Mouse (Mus musculus) embryonic facial prominence, embryonic 12.5 days (tissue): ENCODE measurements around the gene Cercam. TPM values are rescaled to one million over a fixed set of nuclear protein-coding genes. Genes with fewer than 3 reads are reported as not detected.

Experiments
- ATAC-seq: fragments of 200-750 bp; cut with Nextera tagmentation; 2 replicates; pipeline ENCODE4 v1.8.0; 2017; ENCODE audit not compliant: insufficient number of reproducible peaks, insufficient read depth, low FRiP score, low TSS enrichment
- H3K27ac ChIP-seq: fragments of 300-500 bp; sonication (generic); 2 replicates; pipeline ENCODE4 v1.5.1; 2016; ENCODE audit warnings: mild to moderate bottlenecking
- H3K27me3 ChIP-seq: fragments of 300-500 bp; sonication (generic); 2 replicates; pipeline ENCODE4 v1.6.1; 2016; ENCODE audit warnings: mild to moderate bottlenecking, moderate library complexity
- H3K36me3 ChIP-seq: fragments of 300-500 bp; sonication (generic); 2 replicates; pipeline ENCODE4 v1.6.1; 2016; ENCODE audit warnings: mild to moderate bottlenecking
- H3K4me1 ChIP-seq: fragments of 300-500 bp; sonication (generic); 2 replicates; pipeline ENCODE4 v1.6.1; 2016
- H3K4me2 ChIP-seq: fragments of 300-500 bp; sonication (generic); replicated peaks from 2 replicates; pipeline ENCODE4 v1.6.1; 2016; ENCODE audit warnings: mild to moderate bottlenecking, moderate library complexity
- H3K4me3 ChIP-seq: fragments of 300-500 bp; sonication (generic); 2 replicates; pipeline ENCODE4 v1.5.1; 2016; ENCODE audit warnings: mild to moderate bottlenecking
- H3K9ac ChIP-seq: fragments of 300-500 bp; sonication (generic); 2 replicates; pipeline ENCODE4 v1.6.1; 2016; ENCODE audit warnings: mild to moderate bottlenecking, moderate library complexity
- H3K9me3 ChIP-seq: fragments of 300-500 bp; sonication (generic); 2 replicates; pipeline ENCODE4 v1.6.1; 2016; ENCODE audit warnings: mild to moderate bottlenecking, moderate library complexity
- WGBS: fragments of 180-500 bp; shearing (Covaris S2); methylation state at CpG from one replicate; pipeline ENCODE4 v1.1.7; 2016; 5-methylcytosine and 5-hydroxymethylcytosine counted together
- microRNA-seq: library from miRNA; unstranded; fragments of <30 nt; microRNA quantifications from one replicate; pipeline ENCODE4, GENCODE M21; 2017
- polyA plus RNA-seq: library from polyadenylated mRNA; unstranded; fragments of >200 nt; fragmentation: Nextera tagmentation; extraction: Ambion mirVana; gene quantifications from 2 replicates; pipeline ENCODE4 v1.2.1, GENCODE M21; 2016

Cercam gene
- polyA plus RNA-seq, 1 experiment from 2014 or later, result 16.4 TPM

DNA sequence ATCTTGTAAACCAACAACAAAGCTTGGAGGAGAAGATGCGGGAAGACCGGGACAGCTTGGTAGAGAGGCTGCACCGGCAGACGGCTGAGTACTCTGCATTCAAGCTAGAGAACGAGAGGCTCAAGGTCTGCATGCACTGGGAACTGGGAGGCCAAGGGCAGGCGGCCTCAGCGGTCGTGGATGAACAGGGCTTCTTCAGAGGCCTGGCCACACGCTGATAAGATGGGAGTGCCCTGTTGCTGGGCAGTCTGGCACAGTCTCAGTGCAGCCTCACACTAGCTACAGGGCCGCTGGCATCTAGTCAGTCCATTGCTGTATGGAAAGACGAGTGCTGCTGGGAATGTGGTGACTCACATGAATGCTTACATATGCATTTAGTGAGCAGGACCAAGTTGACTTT is 48.7 kb downstream of the Cercam start:
- 92% methylated on average over 11 of the region's 11 CpGs for WGBS
- peaks cover 88% of the 10 kb centered on the region for H3K36me3 ChIP-seq
- no peak for ATAC-seq

GRCm38 (mm10) chr2:29922011-29922410 is 53.0 kb downstream of the Cercam start:
- ATAC-seq, result no peak
- Histone ChIP-seq H3K27me3 (no peaks in the 10 kb centered on the region), H3K36me3 (peaks cover 88% of the 10 kb centered on the region), H3K4me2 (no peak overlapping the region), H3K9me3 (no peaks in the 10 kb centered on the region), H3K27ac (no peak overlapping the region), H3K9ac (no peak overlapping the region), H3K4me3 (no peak overlapping the region), H3K4me1 (no peaks in the 10 kb centered on the region)
- WGBS, result 67% methylated on average over 11 of the region's 11 CpGs

More for the DNA sequence above, 48.7 kb downstream of the Cercam start:
- Histone ChIP-seq H3K27me3 (no peaks in the 10 kb centered on the region), H3K4me3 (no peak overlapping the region), H3K27ac (no peak overlapping the region), H3K9me3 (no peaks in the 10 kb centered on the region), H3K4me2 (no peak overlapping the region), H3K9ac (no peak overlapping the region), H3K4me1 (no peaks in the 10 kb centered on the region)

- Histone ChIP-seq H3K4me2 (no peak overlapping the region), H3K36me3 (peaks cover 92% of the 10 kb centered on the region), H3K4me3 (no peak overlapping the region), H3K27ac (no peak overlapping the region), H3K4me1 (no peaks in the 10 kb centered on the region), H3K27me3 (no peaks in the 10 kb centered on the region), H3K9ac (no peak overlapping the region), H3K9me3 (no peaks in the 10 kb centered on the region)
- ATAC-seq, result no peak
- 88% methylated on average over 5 of the region's 5 CpGs for WGBS
Measured at GRCm38 (mm10) chr2:29926542-29926941, 57.6 kb downstream of the Cercam start.

- no peak overlapping the region for H3K4me2 ChIP-seq
- H3K27me3 ChIP-seq, result no peaks in the 10 kb centered on the region
- no peak for ATAC-seq
- H3K9me3 ChIP-seq, result no peaks in the 10 kb centered on the region
- no peak overlapping the region for H3K27ac ChIP-seq
- 90% methylated on average over 10 of the region's 10 CpGs for WGBS
- peaks cover 60% of the 10 kb centered on the region for H3K36me3 ChIP-seq
- H3K9ac ChIP-seq, result no peak overlapping the region
- H3K4me1 ChIP-seq, result no peaks in the 10 kb centered on the region
- H3K4me3 ChIP-seq, result no peak overlapping the region
Measured at GRCm38 (mm10) chr2:29930506-29930905, 61.5 kb downstream of the Cercam start.

- Histone ChIP-seq H3K4me1 (peaks cover 4% of the 10 kb centered on the region), H3K9me3 (no peaks in the 10 kb centered on the region), H3K4me3 (no peak overlapping the region), H3K9ac (no peak overlapping the region), H3K27ac (no peak overlapping the region), H3K27me3 (no peaks in the 10 kb centered on the region), H3K4me2 (no peak overlapping the region), H3K36me3 (peaks cover 53% of the 10 kb centered on the region)
- no peak for ATAC-seq
- WGBS, result 92% methylated on average over 6 of the region's 6 CpGs
Measured at GRCm38 (mm10) chr2:29931194-29931593, 62.2 kb downstream of the Cercam start.

Small RNA genes within 50 kb of the gene (microRNA-seq; reads per million reads assigned to microRNA genes)
- gene Mir219a-2, result not detected
- gene Mir219b, result not detected

Other genes starting within 250 kb of the Cercam start
- 20.3 and 21.7 TPM in 2 replicates for gene Rapgef1, start 249.4 kb upstream of the Cercam start, polyA plus RNA-seq
- 0.20 TPM in 1 of 2 replicates, not detected in the other for gene Gm13420, start 117.5 kb upstream of the Cercam start, polyA plus RNA-seq
- not detected in 2 replicates for gene Gm13547, start 109.9 kb upstream of the Cercam start, polyA plus RNA-seq
- gene Coq4, start 81.7 kb upstream of the Cercam start, polyA plus RNA-seq, result 31.8 and 36.7 TPM in 2 replicates
- 48.6 and 54.6 TPM in 2 replicates for gene Trub2, start 80.7 kb upstream of the Cercam start, polyA plus RNA-seq
- gene Slc27a4, start 66.5 kb upstream of the Cercam start, polyA plus RNA-seq, result 18.2 and 21.7 TPM in 2 replicates
- 21.0 and 22.6 TPM in 2 replicates for gene Urm1, start 49.1 kb upstream of the Cercam start, polyA plus RNA-seq
- 88.2 and 89.2 TPM in 2 replicates for gene Odf2, start 20.1 kb downstream of the Cercam start, polyA plus RNA-seq
- gene Gle1, start 66.3 kb downstream of the Cercam start, polyA plus RNA-seq, result 69.3 and 72.3 TPM in 2 replicates
- gene Sptan1, start 96.4 kb downstream of the Cercam start, polyA plus RNA-seq, result 101 and 103 TPM in 2 replicates
- 43.9 and 46.0 TPM in 2 replicates for gene Wdr34, start 179.7 kb downstream of the Cercam start, polyA plus RNA-seq
- 644 and 679 TPM in 2 replicates for gene Set, start 188.2 kb downstream of the Cercam start, polyA plus RNA-seq
- gene Pkn3, start 208.5 kb downstream of the Cercam start, polyA plus RNA-seq, result 9.3 and 11.6 TPM in 2 replicates
- gene Zdhhc12, start 224.5 kb downstream of the Cercam start, polyA plus RNA-seq, result 26.8 and 27.7 TPM in 2 replicates